Mouse (Mus musculus) hindbrain, embryonic 12.5 days (tissue): ENCODE results near the gene Daam1. TPM values are rescaled to one million over a fixed set of nuclear protein-coding genes. Genes with fewer than 3 reads are reported as not detected.
A peak's percentile ranks its signal among the peaks of the same experiment; 100 is the strongest.
"Not testable (repeated sequence)": the region's sequence is repeated elsewhere in the genome, so short reads cannot be mapped to it uniquely, and the experiment has no call there.

Experiments
- ATAC-seq: fragments of 200-750 bp; cut with Nextera tagmentation; 2 replicates; pipeline ENCODE4 v1.8.0; 2017; ENCODE audit warnings: moderate TSS enrichment; ENCODE audit not compliant: low FRiP score
- H3K27ac ChIP-seq: fragments of 300-500 bp; sonication (generic); 2 replicates; pipeline ENCODE4 v1.5.1; 2016; ENCODE audit warnings: mild to moderate bottlenecking
- H3K27me3 ChIP-seq: fragments of 300-500 bp; sonication (generic); 2 replicates; pipeline ENCODE4 v1.6.1; 2016; ENCODE audit warnings: mild to moderate bottlenecking
- H3K36me3 ChIP-seq: fragments of 300-500 bp; sonication (generic); 2 replicates; pipeline ENCODE4 v1.6.1; 2016; ENCODE audit warnings: mild to moderate bottlenecking
- H3K4me1 ChIP-seq: fragments of 300-500 bp; sonication (generic); 2 replicates; pipeline ENCODE4 v1.6.1; 2016
- H3K4me2 ChIP-seq: fragments of 300-500 bp; sonication (generic); replicated peaks from 2 replicates; pipeline ENCODE4 v1.6.1; 2016; ENCODE audit warnings: mild to moderate bottlenecking
- H3K4me3 ChIP-seq: fragments of 300-500 bp; sonication (generic); 2 replicates; pipeline ENCODE4 v1.5.1; 2016; ENCODE audit warnings: mild to moderate bottlenecking
- H3K9ac ChIP-seq: fragments of 300-500 bp; sonication (generic); 2 replicates; pipeline ENCODE4 v1.6.1; 2016; ENCODE audit warnings: mild to moderate bottlenecking, moderate library complexity
- H3K9me3 ChIP-seq: fragments of 300-500 bp; sonication (generic); replicated peaks from 2 replicates; pipeline ENCODE4 v1.6.1; 2016; ENCODE audit warnings: mild to moderate bottlenecking
- WGBS: fragments of 180-500 bp; shearing (Covaris S2); methylation state at CpG from one replicate; pipeline ENCODE4 v1.1.7; 2016; 5-methylcytosine and 5-hydroxymethylcytosine counted together
- polyA plus RNA-seq: library from polyadenylated mRNA; unstranded; fragments of >200 nt; fragmentation: Nextera tagmentation; extraction: Ambion mirVana; gene quantifications from 2 replicates; pipeline ENCODE4 v1.2.1, GENCODE M21; 2016

Daam1 gene
- polyA plus RNA-seq, 1 experiment from 2014 or later = 19.3 TPM

DNA sequence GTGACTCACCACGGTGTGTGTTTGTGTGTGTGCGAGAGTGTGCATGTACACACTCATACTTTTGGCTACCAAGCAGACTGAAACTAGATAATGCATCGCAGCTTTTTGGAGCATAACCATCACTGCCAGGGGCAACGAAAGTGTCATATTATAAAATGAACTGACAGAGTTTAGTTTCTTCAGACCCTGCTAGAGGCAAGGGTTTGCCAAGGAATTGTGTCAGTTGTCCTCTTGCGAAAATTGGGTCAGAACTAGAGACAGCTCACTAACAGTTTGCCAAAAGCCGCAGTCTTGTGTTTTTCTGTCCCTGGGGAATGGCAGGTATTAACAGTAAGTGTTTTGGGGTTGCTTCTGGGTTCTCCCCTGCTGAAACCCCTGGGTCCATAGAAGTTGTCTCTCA lies 5.9 kb downstream of the Daam1 start:
- Histone ChIP-seq H3K27ac (no peak overlapping the region), H3K4me1 (peaks cover 63% of the 10 kb centered on the region), H3K27me3 (no peaks in the 10 kb centered on the region), H3K4me3 (no peak overlapping the region), H3K36me3 (no peaks in the 10 kb centered on the region), H3K9ac (no peak overlapping the region), H3K9me3 (no peaks in the 10 kb centered on the region), H3K4me2 (no peak overlapping the region)
- ATAC-seq = no peak
- WGBS = 92% methylated on average over 6 of the region's 6 CpGs

DNA sequence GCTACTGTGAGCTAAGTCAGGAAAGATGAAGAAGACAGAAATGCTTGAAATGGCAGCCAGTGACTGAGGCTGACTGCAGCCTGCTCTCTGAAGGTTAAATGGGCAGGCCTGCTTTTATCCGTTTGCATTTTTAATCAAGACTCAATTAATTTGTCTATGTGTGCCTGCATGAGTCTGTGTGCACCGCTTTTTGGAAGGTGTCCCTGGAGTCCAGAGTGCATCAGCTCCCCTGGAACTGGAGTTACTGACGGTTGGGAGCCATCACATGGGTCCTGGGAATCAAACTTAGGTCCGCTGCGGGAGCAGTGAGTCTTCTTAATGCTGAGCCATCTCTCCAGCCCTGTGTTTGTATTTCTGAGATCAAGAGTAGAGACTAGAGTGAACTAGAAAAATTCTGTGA lies 6.7 kb downstream of the Daam1 start:
- peaks cover 65% of the 10 kb centered on the region for H3K4me1 ChIP-seq
- WGBS = 84% methylated on average over 5 of the region's 5 CpGs
- H3K27me3 ChIP-seq = no peaks in the 10 kb centered on the region

DNA sequence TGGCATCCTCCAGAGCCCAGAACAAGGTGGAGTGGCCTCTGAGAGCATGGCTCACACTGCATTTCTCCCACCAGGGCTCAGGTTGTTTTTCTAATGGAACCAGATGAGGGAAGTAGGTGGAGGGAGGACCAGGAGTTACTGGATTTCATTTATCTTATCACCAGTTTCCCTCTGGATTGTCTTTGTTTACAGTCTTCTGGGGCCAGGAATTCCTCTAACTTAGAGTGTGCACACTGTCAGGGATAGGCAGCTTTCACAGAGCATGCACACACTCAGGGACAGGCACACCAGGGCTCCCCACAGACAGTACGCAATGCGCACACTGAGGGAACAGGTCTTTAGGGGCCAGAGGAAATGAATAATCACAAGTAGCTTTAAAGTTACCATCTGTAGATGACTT lies 7.4 kb downstream of the Daam1 start:
- Histone ChIP-seq H3K9me3 (no peaks in the 10 kb centered on the region), H3K4me2 (no peak overlapping the region), H3K27me3 (no peaks in the 10 kb centered on the region), H3K4me3 (no peak overlapping the region), H3K36me3 (no peaks in the 10 kb centered on the region), H3K4me1 (peaks cover 60% of the 10 kb centered on the region), H3K9ac (no peak overlapping the region), H3K27ac (peak overlapping the region; percentile 23; the same call in 1 of the 2 replicates)
- no peak for ATAC-seq
- 79% methylated on average over 2 of the region's 2 CpGs for WGBS

More for the DNA sequence above, 6.7 kb downstream of the Daam1 start:
- H3K36me3 ChIP-seq = no peaks in the 10 kb centered on the region
- ATAC-seq = no peak
- no peak overlapping the region for H3K4me2 ChIP-seq
- H3K27ac ChIP-seq = no peak overlapping the region
- no peak overlapping the region for H3K9ac ChIP-seq
- no peak overlapping the region for H3K4me3 ChIP-seq
- H3K9me3 ChIP-seq = no peaks in the 10 kb centered on the region

DNA sequence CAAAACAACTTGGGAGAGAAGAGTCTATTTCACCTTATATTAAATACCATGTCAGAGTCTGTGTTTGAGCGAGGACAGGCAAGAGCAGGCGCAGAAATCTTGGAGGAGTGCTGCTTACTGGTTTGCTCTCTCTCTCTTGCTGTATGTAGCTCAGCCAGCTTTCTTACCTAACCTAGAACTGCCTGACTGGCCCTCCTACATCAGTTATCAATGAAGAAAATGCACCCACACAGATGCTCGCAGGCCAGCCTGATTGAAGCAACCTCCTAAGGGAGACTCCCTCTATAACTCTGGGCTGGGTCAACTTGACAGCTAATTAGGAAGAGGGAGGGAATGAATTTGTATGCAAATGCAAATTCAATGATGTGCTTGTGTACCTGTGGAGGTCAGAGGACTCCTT lies 8.8 kb downstream of the Daam1 start:
- H3K27me3 ChIP-seq = no peaks in the 10 kb centered on the region
- no peak overlapping the region for H3K4me2 ChIP-seq
- no peak overlapping the region for H3K27ac ChIP-seq
- H3K4me1 ChIP-seq = peaks cover 49% of the 10 kb centered on the region
- no peak overlapping the region for H3K4me3 ChIP-seq
- H3K9ac ChIP-seq = no peak overlapping the region
- H3K9me3 ChIP-seq = no peaks in the 10 kb centered on the region
- no peaks in the 10 kb centered on the region for H3K36me3 ChIP-seq
- WGBS = 82% methylated on average over 3 of the region's 3 CpGs
- ATAC-seq = no peak

DNA sequence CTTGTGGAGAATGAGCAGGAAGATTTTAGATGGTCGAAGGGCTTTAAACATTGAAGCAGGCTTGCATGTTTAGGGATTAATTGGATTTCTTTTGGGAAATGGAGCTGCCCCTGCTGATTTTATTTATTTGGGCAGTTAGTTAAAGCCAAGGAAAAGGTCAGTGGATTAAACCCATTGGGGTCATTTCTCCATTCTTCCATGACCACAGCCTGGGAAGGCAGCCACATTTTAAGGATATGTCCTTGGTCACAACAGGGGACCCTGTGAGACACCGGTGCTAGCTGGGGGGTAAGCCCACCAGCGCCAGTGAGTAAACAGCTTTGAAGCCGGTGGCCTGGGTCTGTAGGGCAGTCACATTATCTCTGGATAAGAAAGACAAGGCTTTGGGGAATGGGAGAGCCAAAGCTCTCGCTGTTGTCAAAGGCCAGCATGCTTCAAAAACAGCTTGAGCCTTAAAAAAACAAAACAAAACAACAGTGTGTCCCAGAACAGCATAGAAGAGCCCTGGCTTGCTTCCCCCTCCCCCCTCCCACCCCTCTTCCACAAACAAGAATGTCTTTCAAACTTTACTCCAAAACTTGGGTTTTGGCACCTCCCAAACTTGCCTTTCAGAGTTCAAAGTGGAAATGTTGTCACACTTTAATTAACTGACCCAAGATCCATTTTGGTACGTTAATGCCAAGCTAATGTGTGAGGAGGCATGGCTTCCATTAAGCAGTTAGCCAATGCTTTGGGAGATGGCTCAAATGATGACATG lies 9.7 kb downstream of the Daam1 start:
- no peak overlapping the region for H3K4me3 ChIP-seq
- no peaks in the 10 kb centered on the region for H3K27me3 ChIP-seq
- no peaks in the 10 kb centered on the region for H3K9me3 ChIP-seq
- no peak overlapping the region for H3K27ac ChIP-seq
- 38% methylated on average over 6 of the region's 6 CpGs for WGBS
- H3K4me1 ChIP-seq = peaks cover 46% of the 10 kb centered on the region
- no peak for ATAC-seq
- no peak overlapping the region for H3K4me2 ChIP-seq
- no peaks in the 10 kb centered on the region for H3K36me3 ChIP-seq
- H3K9ac ChIP-seq = no peak overlapping the region

DNA sequence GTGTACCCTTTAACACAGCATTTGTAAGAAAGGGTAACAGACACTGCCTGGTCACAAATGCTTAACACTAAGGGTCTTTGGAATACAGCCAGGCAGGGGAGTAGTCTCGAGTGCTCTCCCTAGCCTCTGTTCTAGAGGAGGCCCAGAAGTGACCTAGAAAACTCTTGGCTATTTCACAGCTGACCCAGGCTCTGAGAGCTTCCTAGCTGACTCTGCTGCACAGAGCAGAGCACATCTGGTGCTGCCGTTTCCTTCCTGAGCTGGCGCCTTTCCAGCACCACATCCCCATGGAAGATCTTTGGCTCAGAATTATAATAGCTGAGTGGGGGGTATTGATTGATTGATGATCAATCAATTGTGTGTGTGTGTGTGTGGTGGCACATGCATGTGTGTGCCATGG lies 11.1 kb downstream of the Daam1 start:
- no peak overlapping the region for H3K4me3 ChIP-seq
- no peaks in the 10 kb centered on the region for H3K9me3 ChIP-seq
- H3K9ac ChIP-seq = no peak overlapping the region
- H3K4me2 ChIP-seq = no peak overlapping the region
- H3K27ac ChIP-seq = no peak overlapping the region
- H3K27me3 ChIP-seq = no peaks in the 10 kb centered on the region
- ATAC-seq = no peak
- no peaks in the 10 kb centered on the region for H3K36me3 ChIP-seq
- peaks cover 48% of the 10 kb centered on the region for H3K4me1 ChIP-seq
- 35% methylated on average over 3 of the region's 3 CpGs for WGBS

DNA sequence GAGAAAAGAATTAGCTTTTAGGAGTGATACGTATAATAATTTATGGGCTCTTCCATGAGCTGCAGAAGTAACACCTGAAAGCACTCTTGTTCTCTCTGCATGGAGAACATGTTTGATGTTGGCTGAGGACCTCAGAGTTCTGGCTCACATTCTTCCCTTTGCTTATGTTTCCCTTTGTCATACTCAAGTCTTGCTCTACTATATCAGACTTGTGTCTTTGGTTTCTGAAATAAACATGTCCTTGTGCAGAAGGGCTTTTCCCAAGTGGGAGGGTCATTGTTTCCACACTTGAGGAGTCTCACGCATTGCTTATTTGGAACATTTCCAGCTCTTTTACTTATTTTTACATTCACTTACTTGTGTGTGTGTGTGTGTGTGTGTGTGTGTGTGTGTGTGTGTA lies 11.7 kb downstream of the Daam1 start:
- Histone ChIP-seq H3K4me3 (no peak overlapping the region), H3K4me1 (peaks cover 45% of the 10 kb centered on the region), H3K9ac (no peak overlapping the region), H3K36me3 (no peaks in the 10 kb centered on the region), H3K4me2 (no peak overlapping the region), H3K27me3 (no peaks in the 10 kb centered on the region), H3K27ac (no peak overlapping the region), H3K9me3 (no peaks in the 10 kb centered on the region)
- 82% methylated on average over 2 of the region's 2 CpGs for WGBS
- no peak for ATAC-seq

DNA sequence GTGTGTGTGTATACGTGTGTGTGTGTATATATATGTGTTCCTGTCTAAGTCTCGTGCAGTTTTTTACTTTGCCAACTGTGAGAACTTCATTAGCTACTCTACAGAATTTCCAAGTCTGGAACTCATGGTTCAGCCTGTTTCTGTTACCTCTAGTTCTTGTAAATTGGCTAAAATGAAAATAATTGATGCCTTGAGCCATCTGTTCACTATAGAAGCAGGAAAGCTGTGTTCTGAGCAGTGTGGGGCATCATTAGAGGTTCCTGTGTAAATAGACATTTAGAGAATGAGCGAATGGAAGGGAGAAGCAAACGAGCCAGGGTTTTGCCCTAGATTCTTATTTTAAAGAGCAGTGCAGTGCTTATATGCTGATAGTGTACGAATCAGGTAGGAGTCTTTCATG lies 14.6 kb downstream of the Daam1 start:
- ATAC-seq = no peak
- Histone ChIP-seq H3K27ac (no peak overlapping the region), H3K9ac (no peak overlapping the region), H3K36me3 (no peaks in the 10 kb centered on the region), H3K4me2 (no peak overlapping the region), H3K9me3 (no peaks in the 10 kb centered on the region), H3K4me1 (peaks cover 22% of the 10 kb centered on the region), H3K27me3 (no peaks in the 10 kb centered on the region), H3K4me3 (no peak overlapping the region)
- 87% methylated on average over 5 of the region's 5 CpGs for WGBS

DNA sequence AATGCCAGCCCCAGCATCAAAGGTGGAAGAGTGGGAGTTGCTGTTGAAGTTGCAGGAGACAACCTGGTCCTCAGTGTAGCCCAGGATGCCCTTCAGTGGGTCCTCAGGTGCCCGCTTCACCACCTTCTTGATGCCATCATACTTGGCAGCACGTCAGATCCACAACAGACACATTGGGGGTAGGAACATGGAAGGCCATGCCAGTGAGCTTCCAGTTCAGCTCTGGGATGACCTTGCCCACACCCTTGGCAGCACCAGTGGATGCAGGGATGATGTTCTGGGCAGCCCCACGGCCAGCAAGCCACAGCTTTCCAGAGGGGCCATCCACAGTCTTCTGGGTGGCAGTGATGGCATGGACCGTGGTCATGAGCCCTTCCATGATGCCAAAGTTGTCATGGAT lies 15.5 kb downstream of the Daam1 start:
- H3K36me3 ChIP-seq, H3K4me2 ChIP-seq, H3K4me3 ChIP-seq, H3K9me3 ChIP-seq, H3K27ac ChIP-seq, ATAC-seq, H3K27me3 ChIP-seq, H3K9ac ChIP-seq: not testable (repeated sequence)
- 95% methylated on average over 4 of the region's 4 CpGs for WGBS
- H3K4me1 ChIP-seq = peaks cover 16% of the 10 kb centered on the region

DNA sequence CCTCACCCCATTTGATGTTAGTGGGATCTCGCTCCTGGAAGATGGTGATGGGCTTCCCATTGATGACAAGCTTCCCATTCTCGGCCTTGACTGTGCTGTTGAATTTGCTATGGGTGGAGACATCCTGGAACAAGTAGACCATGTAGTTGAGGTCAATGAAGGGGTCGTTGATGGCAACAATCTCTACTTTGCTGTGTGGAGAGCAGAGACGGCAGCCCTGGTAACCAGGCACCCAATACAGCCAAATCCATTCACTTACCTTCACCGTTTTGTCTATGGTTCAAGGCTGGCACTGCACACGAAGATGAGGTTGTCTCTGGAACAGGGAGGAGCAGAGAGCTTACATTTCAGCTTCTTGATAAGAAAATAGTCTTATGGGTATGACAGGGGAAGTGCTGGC lies 16.1 kb downstream of the Daam1 start:
- not testable (repeated sequence) for H3K4me2 ChIP-seq, H3K9ac ChIP-seq, H3K27ac ChIP-seq, H3K9me3 ChIP-seq, H3K27me3 ChIP-seq, ATAC-seq, H3K4me3 ChIP-seq, H3K36me3 ChIP-seq
- H3K4me1 ChIP-seq = peaks cover 13% of the 10 kb centered on the region
- WGBS = 89% methylated on average over 6 of the region's 6 CpGs

DNA sequence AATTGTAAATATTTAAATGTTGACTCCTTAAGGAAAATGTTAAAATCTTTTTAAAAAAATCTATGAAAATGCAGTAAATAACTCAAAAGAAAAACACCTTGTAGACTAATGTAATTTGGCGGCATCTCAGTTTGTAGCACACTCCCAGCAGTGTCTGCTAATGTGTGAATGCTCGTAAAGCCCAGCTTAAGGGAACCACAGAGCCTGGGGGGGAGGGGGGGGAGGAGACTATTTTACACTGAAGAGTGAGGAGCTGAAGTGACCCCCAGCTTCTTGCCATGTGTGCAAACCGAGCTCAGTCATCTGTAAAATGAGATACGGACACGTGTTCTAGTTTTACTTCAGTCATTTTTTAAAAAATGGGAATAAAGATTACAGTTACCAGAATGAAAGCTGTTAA lies 16.7 kb downstream of the Daam1 start:
- H3K9me3 ChIP-seq = no peaks in the 10 kb centered on the region
- H3K9ac ChIP-seq = no peak overlapping the region
- no peak for ATAC-seq
- H3K4me3 ChIP-seq = no peak overlapping the region
- WGBS = 66% methylated on average over 5 of the region's 5 CpGs
- no peaks in the 10 kb centered on the region for H3K36me3 ChIP-seq
- H3K27me3 ChIP-seq = no peaks in the 10 kb centered on the region
- peaks cover 10% of the 10 kb centered on the region; the same call in 1 of the 2 replicates for H3K4me1 ChIP-seq
- no peak overlapping the region for H3K27ac ChIP-seq
- no peak overlapping the region for H3K4me2 ChIP-seq

DNA sequence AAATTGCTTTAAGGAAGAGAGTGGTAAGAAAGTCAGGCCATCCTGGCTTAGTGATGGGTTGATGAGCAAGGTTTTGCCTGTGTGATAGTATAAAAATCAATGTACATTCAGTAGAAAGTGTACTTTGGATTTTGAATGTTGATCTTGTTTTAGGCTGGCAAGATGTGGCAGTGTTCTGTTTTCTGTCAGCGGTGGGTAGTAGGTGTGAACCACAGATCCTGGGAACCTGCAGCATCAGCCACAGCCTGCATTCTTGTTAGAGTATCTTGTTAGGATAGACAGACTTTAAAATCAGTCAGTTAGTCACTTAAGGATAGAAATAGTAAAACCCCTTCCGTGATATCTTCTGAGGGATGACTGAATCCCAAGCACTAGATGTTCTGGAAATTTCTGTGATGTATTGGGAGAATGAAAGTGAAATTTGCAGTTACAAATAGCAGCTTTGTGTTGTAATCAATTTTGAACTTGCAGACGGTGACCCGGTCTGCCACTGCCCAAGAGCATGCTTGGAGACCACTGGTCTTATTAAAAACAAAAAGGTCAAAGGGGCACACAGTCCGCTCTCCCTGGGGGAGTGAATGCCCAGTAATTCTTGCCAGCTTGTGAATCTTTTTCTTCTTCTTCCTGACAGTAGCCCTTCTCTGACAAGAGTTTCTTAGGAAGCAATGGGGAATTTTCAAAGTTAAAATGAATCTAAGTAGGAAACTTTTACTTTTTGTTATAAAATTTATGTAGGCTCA lies 17.3 kb downstream of the Daam1 start:
- Histone ChIP-seq H3K27ac (no peak overlapping the region), H3K4me1 (peaks cover 10% of the 10 kb centered on the region; the same call in 1 of the 2 replicates), H3K9me3 (no peaks in the 10 kb centered on the region), H3K9ac (no peak overlapping the region), H3K4me2 (no peak overlapping the region), H3K36me3 (no peaks in the 10 kb centered on the region), H3K4me3 (no peak overlapping the region), H3K27me3 (no peaks in the 10 kb centered on the region)
- ATAC-seq = no peak
- WGBS = 61% methylated on average over 5 of the region's 5 CpGs

DNA sequence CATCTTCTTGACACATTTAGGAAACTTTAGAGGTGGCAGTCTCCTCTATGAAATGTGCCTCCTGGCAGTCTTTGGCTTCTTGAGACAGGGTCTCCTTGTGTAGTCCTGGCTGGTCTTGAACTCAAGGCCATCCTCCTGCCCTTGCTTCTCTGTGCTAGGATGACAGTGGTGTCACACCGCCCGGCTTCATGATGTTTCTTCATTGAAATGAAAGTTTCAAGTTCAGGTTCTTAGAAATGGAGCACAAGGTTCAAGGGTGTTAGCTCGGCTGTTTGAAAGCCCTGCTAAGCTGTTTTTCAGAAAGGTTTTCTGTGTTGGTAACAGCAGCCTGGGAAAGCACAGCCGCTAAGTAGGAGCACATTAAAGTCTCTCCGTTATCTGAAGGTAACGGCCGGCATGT lies 18.2 kb downstream of the Daam1 start:
- peaks cover 11% of the 10 kb centered on the region for H3K4me1 ChIP-seq
- no peaks in the 10 kb centered on the region for H3K36me3 ChIP-seq
- no peak overlapping the region for H3K27ac ChIP-seq
- no peak overlapping the region for H3K4me3 ChIP-seq
- no peaks in the 10 kb centered on the region for H3K9me3 ChIP-seq
- no peak overlapping the region for H3K4me2 ChIP-seq
- H3K9ac ChIP-seq = no peak overlapping the region
- 94% methylated on average over 7 of the region's 7 CpGs for WGBS
- H3K27me3 ChIP-seq = no peaks in the 10 kb centered on the region
- no peak for ATAC-seq
